Mouse (Mus musculus) heart, postnatal 0 days (tissue): ENCODE results near the gene Aurkb.

Experiments used
- CTCF ChIP-seq: IDR thresholded peaks from 2 replicates; pipeline ENCODE4 v1.5.1; 2016; ENCODE audit warnings: antibody characterized with exemption, control low read depth, low read depth
- EP300 ChIP-seq: IDR thresholded peaks from 2 replicates; pipeline ENCODE4 v1.6.1; 2016; ENCODE audit warnings: antibody characterized with exemption, low read depth

GRCm38 (mm10) chr11:69080855-69081222 lies 35.4 kb downstream of the Aurkb start:
- no peak for TF ChIP-seq CTCF
- no peak for TF ChIP-seq EP300
